Mouse (Mus musculus): ENCODE measurements around the gene Pitpnc1. TPM values are rescaled to one million over a fixed set of nuclear protein-coding genes. Genes with fewer than 3 reads are reported as not detected.

Pitpnc1 gene
- polyA plus RNA-seq, 1 experiment from 2014 or later, result 32.1 TPM

GRCm38 (mm10) chr11:107397326-107397998, 73.0 kb downstream of the Pitpnc1 start:
- 77% methylated on average over 10 of the region's 10 CpGs for WGBS
- Histone ChIP-seq H3K4me2 (no peak overlapping the region), H3K4me3 (no peak overlapping the region), H3K36me3 (no peaks in the 10 kb centered on the region), H3K4me1 (peaks cover 13% of the 10 kb centered on the region; the same call in 1 of the 2 replicates), H3K9me3 (no peaks in the 10 kb centered on the region), H3K27ac (no peak overlapping the region), H3K27me3 (no peaks in the 10 kb centered on the region), H3K9ac (no peak overlapping the region)
- ATAC-seq (ENCODE audit: insufficient number of reproducible peaks, insufficient read depth, low FRiP score, low TSS enrichment, low read depth), result no peak

DNA sequence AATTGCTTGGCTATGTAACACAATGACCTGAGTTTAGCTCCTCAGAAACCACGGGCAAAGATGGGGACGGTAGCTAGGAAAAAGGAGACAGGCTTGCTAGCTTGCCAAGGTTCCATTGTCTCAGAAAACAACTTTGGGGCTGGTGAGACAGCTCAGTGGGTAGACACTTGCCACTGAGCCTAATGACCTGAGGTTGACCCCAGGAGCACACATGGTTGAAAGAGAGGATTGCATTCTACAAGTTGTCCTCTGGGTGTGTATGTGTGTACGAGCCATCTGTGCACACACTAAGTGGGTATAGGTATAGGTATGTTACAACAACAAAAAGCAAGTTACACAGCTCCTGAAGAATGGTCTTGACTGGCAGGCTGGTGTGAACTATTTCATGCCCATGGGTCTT, 76.3 kb downstream of the Pitpnc1 start:
- ATAC-seq (ENCODE audit: insufficient number of reproducible peaks, insufficient read depth, low FRiP score, low TSS enrichment, low read depth), result no peak
- Histone ChIP-seq H3K4me3 (no peak overlapping the region), H3K27me3 (no peaks in the 10 kb centered on the region), H3K4me2 (no peak overlapping the region), H3K36me3 (no peaks in the 10 kb centered on the region), H3K9me3 (no peaks in the 10 kb centered on the region), H3K9ac (no peak overlapping the region), H3K27ac (no peak overlapping the region), H3K4me1 (peaks cover 33% of the 10 kb centered on the region)
- 86% methylated on average over 3 of the region's 3 CpGs for WGBS

DNA sequence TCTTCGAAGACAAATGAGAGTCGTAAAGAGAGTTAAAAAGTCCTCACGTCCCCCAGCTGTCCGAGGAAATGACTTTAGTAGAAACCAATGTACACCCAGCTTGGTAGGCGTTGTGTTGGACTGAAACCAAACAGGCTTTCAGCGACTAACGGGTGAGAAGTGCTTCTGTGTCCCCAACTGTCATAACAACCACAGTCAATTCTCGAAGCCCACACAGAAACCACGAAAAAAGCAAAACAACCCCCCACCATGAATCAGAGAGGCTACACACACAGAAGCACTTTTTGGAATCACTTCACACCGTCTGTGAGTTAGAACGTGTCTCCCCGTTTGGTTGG, 76.7 kb downstream of the Pitpnc1 start:
- no peak overlapping the region for H3K4me2 ChIP-seq
- H3K4me3 ChIP-seq, result no peak overlapping the region
- peaks cover 33% of the 10 kb centered on the region for H3K4me1 ChIP-seq
- no peaks in the 10 kb centered on the region for H3K27me3 ChIP-seq
- no peak overlapping the region for H3K27ac ChIP-seq
- H3K9me3 ChIP-seq, result no peaks in the 10 kb centered on the region
- H3K36me3 ChIP-seq, result no peaks in the 10 kb centered on the region
- no peak overlapping the region for H3K9ac ChIP-seq
- ATAC-seq (ENCODE audit: insufficient number of reproducible peaks, insufficient read depth, low FRiP score, low TSS enrichment, low read depth), result no peak
- 81% methylated on average over 12 of the region's 12 CpGs for WGBS

DNA sequence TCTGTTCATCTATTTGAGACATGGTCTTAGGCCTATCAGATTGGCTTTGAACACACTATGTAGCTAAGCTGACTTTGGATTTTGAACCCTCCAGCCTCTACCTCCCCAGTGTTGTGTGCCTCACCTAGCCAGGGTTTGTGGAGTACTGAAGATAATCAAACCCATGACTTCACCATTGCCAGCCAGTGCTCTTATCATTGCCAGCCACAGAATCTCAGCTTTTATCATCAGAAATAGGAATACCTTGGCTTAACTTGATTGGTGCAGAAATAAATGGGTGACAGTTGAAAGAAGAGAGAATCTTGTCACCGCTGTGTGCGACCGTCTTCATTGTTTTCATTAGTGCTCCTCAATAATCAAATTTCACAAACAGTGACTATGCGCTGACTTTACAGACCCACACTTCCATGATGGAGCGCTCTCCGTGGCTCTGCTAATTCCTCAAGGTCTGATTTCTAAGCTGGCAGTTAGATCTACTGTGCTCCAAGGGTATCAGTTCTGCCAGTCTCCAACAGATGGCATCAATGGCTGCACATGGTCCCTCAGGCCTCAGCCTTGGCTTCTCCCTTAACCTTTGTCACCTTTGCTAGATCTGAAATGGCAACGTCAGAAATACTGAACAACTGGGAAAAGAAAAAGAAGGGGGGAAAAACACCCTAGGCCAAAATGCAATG, 77.2 kb downstream of the Pitpnc1 start:
- no peaks in the 10 kb centered on the region for H3K36me3 ChIP-seq
- ATAC-seq (ENCODE audit: insufficient number of reproducible peaks, insufficient read depth, low FRiP score, low TSS enrichment, low read depth), result no peak

DNA sequence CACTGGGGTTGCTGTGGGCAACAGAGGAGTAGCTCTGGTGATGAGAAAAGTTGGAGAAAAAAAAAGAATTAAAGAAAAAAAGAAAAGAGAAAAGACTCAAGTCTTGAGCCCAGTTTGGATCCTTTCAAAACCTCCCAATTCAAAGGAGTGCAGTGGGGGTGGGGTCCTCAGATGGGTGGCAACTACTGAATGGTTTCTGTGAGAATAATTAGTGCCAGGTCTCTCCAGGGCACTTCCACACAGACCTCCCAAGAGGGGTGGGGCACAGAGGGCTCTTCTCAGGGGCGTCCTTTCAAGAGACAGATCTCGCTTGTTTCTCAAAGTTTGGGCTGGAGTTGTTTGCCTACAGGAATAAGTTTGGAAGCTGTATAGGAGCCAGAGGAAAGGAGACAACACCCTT, 80.0 kb downstream of the Pitpnc1 start:
- Histone ChIP-seq H3K9me3 (no peaks in the 10 kb centered on the region), H3K27me3 (no peaks in the 10 kb centered on the region), H3K4me2 (no peak overlapping the region), H3K4me1 (peaks cover 21% of the 10 kb centered on the region), H3K9ac (no peak overlapping the region), H3K4me3 (no peak overlapping the region), H3K36me3 (no peaks in the 10 kb centered on the region), H3K27ac (peak overlapping the region; percentile 39)
- no peak for ATAC-seq (ENCODE audit: insufficient number of reproducible peaks, insufficient read depth, low FRiP score, low TSS enrichment, low read depth)
- WGBS, result 37% methylated on average over 2 of the region's 2 CpGs

More for the DNA sequence above, 77.2 kb downstream of the Pitpnc1 start:
- H3K9ac ChIP-seq, result no peak overlapping the region
- no peak overlapping the region for H3K4me3 ChIP-seq
- H3K27ac ChIP-seq, result no peak overlapping the region
- no peaks in the 10 kb centered on the region for H3K27me3 ChIP-seq
- peaks cover 33% of the 10 kb centered on the region for H3K4me1 ChIP-seq
- 87% methylated on average over 7 of the region's 7 CpGs for WGBS
- no peaks in the 10 kb centered on the region for H3K9me3 ChIP-seq
- H3K4me2 ChIP-seq, result no peak overlapping the region

- ATAC-seq (ENCODE audit: insufficient number of reproducible peaks, insufficient read depth, low FRiP score, low TSS enrichment, low read depth), result no peak
- Histone ChIP-seq H3K4me1 (peaks cover 25% of the 10 kb centered on the region), H3K4me2 (no peak overlapping the region), H3K27ac (no peak overlapping the region), H3K9ac (no peak overlapping the region), H3K4me3 (no peak overlapping the region), H3K36me3 (no peaks in the 10 kb centered on the region), H3K27me3 (no peaks in the 10 kb centered on the region), H3K9me3 (no peaks in the 10 kb centered on the region)
- 60% methylated on average over 10 of the region's 10 CpGs for whole genome bisulfite sequencing
Measured at GRCm38 (mm10) chr11:107390001-107390400, 80.5 kb downstream of the Pitpnc1 start.

GRCm38 (mm10) chr11:107386481-107386880, 84.0 kb downstream of the Pitpnc1 start:
- Histone ChIP-seq H3K4me3 (no peak overlapping the region), H3K27ac (no peak overlapping the region), H3K27me3 (no peaks in the 10 kb centered on the region), H3K4me1 (peaks cover 45% of the 10 kb centered on the region), H3K9me3 (no peaks in the 10 kb centered on the region), H3K4me2 (no peak overlapping the region), H3K36me3 (no peaks in the 10 kb centered on the region), H3K9ac (no peak overlapping the region)
- ATAC-seq (ENCODE audit: insufficient number of reproducible peaks, insufficient read depth, low FRiP score, low TSS enrichment, low read depth), result no peak
- WGBS, result 79% methylated on average over 10 of the region's 10 CpGs

DNA sequence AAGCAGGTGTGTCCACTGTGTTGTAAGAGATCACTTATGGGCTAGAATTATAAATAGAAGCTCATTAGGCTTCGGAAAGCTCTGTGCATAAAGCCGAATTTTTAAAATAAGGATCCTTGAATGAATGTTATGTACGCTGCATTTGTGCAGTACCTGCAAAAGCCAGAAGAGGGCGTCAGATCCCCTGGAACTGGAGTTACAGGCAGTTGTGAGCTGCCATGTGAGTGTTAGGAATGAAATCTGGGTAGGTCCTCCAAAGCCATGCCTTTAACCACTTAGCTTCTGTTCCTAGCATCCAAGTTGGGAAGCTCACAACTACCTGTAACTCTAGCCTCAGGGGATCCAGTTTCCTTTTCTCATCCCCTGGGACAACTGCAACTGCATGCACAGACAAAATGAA, 85.2 kb downstream of the Pitpnc1 start:
- no peaks in the 10 kb centered on the region for H3K27me3 ChIP-seq
- H3K36me3 ChIP-seq, result no peaks in the 10 kb centered on the region
- no peaks in the 10 kb centered on the region for H3K9me3 ChIP-seq
- H3K27ac ChIP-seq, result no peak overlapping the region
- H3K4me2 ChIP-seq, result no peak overlapping the region
- no peak overlapping the region for H3K4me3 ChIP-seq
- 64% methylated on average over 4 of the region's 4 CpGs for WGBS
- no peak overlapping the region for H3K9ac ChIP-seq
- ATAC-seq (ENCODE audit: insufficient number of reproducible peaks, insufficient read depth, low FRiP score, low TSS enrichment, low read depth), result no peak
- H3K4me1 ChIP-seq, result peaks cover 35% of the 10 kb centered on the region

GRCm38 (mm10) chr11:107383985-107384384, 86.5 kb downstream of the Pitpnc1 start:
- Histone ChIP-seq H3K4me3 (no peak overlapping the region), H3K27me3 (no peaks in the 10 kb centered on the region), H3K36me3 (0 out of 2 replicates have a peak, but pooled peaks cover 6% of the 10 kb centered on the region), H3K4me1 (peaks cover 28% of the 10 kb centered on the region), H3K9me3 (no peaks in the 10 kb centered on the region), H3K27ac (no peak overlapping the region), H3K9ac (no peak overlapping the region), H3K4me2 (no peak overlapping the region)
- WGBS, result 76% methylated on average over 6 of the region's 6 CpGs
- no peak for ATAC-seq (ENCODE audit: insufficient number of reproducible peaks, insufficient read depth, low FRiP score, low TSS enrichment, low read depth)

DNA sequence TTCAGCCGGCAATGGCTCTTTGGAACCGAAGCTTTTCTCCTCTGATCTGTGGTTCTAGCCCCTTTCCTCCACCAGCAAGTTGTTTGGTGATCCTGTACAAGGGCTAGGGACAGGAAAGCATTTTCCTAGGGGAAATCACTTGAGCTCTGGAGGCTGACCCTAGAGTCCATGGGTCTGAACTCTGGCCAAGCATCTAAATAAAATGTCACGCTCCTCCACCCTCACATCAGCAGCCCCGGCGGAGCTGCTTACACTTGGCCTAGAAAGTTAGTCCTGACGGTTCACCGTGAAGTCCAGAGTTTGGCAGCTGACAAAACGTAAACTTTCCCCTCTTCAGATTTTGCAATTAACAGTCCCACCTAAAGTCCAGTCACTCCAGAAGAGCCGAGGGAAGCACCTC, 90.5 kb downstream of the Pitpnc1 start:
- peaks cover 32% of the 10 kb centered on the region for H3K4me1 ChIP-seq
- no peak overlapping the region for H3K27ac ChIP-seq
- 0 out of 2 replicates have a peak, but pooled peaks cover 7% of the 10 kb centered on the region for H3K36me3 ChIP-seq
- no peak overlapping the region for H3K4me3 ChIP-seq
- no peaks in the 10 kb centered on the region for H3K9me3 ChIP-seq
- 71% methylated on average over 9 of the region's 9 CpGs for WGBS
- H3K27me3 ChIP-seq, result no peaks in the 10 kb centered on the region
- no peak for ATAC-seq (ENCODE audit: insufficient number of reproducible peaks, insufficient read depth, low FRiP score, low TSS enrichment, low read depth)
- no peak overlapping the region for H3K9ac ChIP-seq
- H3K4me2 ChIP-seq, result no peak overlapping the region

- Histone ChIP-seq H3K4me3 (no peak overlapping the region), H3K4me2 (no peak overlapping the region), H3K9me3 (no peaks in the 10 kb centered on the region), H3K27me3 (no peaks in the 10 kb centered on the region), H3K27ac (no peak overlapping the region), H3K9ac (no peak overlapping the region), H3K36me3 (0 out of 2 replicates have a peak, but pooled peaks cover 7% of the 10 kb centered on the region), H3K4me1 (peaks cover 27% of the 10 kb centered on the region)
- no peak for ATAC-seq (ENCODE audit: insufficient number of reproducible peaks, insufficient read depth, low FRiP score, low TSS enrichment, low read depth)
- 87% methylated on average over 22 of the region's 22 CpGs for WGBS
Measured at GRCm38 (mm10) chr11:107379089-107379845, 91.2 kb downstream of the Pitpnc1 start.

- no peak overlapping the region for H3K9ac ChIP-seq
- H3K4me1 ChIP-seq, result peaks cover 21% of the 10 kb centered on the region
- no peak overlapping the region for H3K4me3 ChIP-seq
- 0 out of 2 replicates have a peak, but pooled peaks cover 7% of the 10 kb centered on the region for H3K36me3 ChIP-seq
- no peak overlapping the region for H3K4me2 ChIP-seq
- no peak overlapping the region for H3K27ac ChIP-seq
- ATAC-seq (ENCODE audit: insufficient number of reproducible peaks, insufficient read depth, low FRiP score, low TSS enrichment, low read depth), result no peak
- no peaks in the 10 kb centered on the region for H3K9me3 ChIP-seq
- no peaks in the 10 kb centered on the region for H3K27me3 ChIP-seq
- 91% methylated on average over 6 of the region's 6 CpGs for WGBS
Measured at GRCm38 (mm10) chr11:107377326-107377725, 93.2 kb downstream of the Pitpnc1 start.

Data from embryonic facial prominence, embryonic 13.5 days (tissue).